Mouse (Mus musculus) testis, postnatal 10 days (tissue): ENCODE data around the gene Scn4b.

ENCODE experiments used
- DNase-seq: peaks from one replicate; pipeline ENCODE4 v3.0.0; 2021; ENCODE audit warnings: low spot score

Scn4b gene

DNA sequence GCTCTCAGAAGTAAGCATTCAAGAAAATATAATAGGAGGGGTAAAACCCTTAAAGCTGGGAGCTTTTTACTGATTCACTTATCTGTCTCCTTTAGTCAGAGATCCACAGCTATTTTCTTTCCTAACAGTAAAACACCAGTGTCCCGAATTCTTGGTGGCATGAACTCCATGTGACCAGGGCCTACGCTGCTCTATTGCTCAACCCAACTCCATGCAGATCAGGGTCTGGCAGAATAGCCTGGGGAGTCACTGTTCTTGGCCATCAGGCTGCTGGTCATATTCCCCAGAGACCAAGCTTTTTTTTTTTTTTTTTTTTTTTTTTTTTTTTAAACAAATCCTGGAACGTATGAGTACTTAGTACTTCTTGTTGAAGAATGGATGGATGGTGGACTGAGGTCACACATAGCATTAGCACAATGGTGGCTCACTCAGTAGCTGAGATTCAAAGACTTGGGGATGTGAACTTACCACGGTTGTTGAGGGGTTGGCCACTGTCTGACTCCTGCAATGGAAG, 51.5 kb downstream of the Scn4b start:
- DNase-seq: no peak

DNA sequence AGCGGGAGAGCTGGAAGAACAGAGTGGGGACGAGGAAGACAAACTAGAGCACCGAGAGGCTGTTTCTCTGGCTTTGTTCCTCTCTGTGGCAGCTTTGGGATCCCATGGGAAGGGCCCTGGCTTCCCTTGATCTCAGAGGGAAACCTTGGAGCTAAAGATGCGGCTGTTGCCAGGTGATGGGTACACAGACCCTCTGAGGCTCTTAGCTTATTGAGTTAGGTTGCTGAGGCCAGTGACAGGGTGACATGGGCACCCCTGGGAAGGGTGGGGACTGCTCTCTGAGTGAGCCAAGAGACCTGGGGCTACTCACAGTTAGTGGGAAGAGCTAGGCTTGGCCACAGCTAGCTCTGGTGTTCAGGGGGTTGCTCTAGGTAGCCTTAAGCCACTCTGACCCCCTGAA, 57.3 kb downstream of the Scn4b start:
- no peak for DNase-seq

DNA sequence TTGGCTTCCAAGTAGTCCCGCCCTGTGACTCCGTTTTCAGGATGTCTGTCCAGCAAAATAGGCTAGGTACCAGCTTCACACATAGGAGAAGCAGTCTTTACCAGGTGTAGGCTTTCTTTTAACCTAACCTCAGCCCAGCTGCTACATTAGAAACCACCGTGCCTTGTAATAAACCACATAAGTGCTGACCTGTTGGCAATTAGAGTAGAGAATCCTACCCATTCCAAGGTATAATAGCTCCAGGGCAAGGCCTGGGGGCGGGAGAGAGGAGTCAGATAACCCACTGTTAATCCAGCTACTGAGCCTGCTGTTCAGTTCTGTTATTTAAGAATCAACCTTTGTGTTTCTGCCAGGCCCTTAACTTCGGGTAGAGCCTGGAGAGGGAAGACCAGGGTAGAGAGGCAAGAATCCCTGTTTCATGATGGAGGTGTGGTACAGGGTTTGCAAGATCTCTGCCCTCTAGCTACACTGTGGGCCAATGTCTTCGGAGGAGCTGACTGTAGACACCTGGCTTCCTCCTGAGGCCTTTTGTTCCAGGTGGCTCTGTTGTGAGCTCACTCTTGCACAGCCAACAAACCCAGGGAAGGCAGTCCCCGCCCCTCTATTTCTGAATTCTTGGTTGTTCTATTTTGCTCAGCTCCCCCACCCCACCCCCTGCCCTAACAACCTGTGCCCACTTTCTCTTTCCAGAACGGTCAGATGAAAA, 58.1 kb downstream of the Scn4b start:
- DNase-seq: no peak

DNA sequence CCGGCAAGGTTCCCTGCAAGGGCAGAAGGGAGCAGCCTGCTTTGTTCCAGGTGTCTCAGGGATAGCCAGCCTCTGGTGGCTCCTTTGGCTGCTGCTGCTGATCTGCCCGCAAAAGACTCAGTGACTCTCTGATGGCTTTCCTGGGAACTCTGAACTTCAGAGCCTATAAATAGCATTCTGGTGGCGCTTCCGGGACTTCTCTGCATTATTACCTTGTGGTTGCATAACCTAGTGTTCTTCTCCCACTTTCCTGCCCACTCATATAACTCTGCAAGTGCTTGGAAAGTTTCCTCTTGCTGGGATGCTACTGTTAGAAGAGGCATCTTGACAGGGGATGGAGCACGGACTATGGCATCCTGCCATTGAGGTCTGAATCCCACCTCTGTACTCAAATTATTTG, 59.4 kb downstream of the Scn4b start:
- DNase-seq: no peak

DNA sequence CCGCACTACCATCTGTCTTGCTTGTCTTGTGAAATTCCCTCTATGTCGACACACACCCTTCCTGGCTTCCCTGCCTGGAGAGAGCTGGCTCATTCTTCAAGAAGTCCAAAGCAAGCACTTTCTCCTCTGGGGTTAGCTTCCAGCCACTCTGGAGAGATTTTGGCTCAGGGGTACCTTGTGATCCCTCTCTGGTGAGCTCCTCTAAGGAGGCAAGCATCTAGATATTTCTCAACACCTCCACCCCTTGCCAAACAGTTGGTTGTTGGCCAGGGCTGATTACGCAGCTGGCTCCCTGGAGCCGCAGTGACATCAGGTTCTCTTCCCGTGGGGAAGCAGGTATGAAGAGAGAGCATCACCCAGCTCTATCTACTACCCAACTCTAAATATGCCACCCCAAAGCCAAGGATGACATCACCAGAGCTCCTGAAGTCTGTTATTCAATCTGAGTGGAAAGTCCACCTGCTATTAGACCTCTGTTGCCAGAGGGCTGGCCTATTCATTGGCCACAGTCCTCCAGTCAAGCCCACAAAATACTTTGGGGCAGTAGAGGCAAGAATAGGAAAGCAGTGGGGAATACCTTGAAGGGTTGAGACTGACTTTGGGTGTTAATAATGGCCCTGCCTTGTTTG, 63.2 kb downstream of the Scn4b start:
- DNase-seq: no peak

DNA sequence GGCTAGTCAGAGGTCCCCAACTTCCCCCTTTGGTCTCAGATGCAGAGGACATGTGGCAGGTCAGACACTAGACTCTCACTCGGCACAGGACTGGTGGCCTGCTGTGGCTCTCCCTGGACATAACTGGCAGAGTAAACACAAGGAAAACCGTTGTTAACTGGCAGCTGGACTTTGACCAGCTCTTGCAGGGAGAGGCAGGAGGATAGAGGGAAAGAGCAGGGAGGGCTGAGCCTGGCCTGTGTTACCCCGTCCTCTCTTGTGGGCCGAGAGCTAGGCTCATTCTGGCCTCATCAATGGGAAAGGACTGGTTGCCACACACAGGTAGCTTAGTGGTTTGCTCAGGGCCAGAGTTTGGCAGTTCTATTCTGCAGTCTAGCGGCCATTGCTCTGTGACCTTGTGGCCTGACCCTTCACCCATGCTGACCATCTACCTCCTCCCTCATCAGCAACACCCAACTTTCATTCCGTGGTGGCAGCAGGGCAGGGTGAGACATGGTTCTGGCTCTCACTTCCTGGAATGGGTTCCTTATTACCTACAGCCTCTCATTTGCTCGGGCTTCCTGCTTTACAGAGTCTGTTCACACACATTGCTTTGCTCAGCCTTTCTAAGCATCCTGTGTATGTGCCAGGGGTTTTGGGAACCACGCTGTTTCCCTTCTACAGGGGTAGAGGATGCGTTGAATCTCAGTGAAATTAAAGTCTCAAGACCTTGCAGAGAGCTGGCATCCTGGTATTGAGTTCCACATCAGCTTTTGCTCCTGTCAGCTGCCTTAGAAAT, 64.0 kb downstream of the Scn4b start:
- no peak for DNase-seq
